Mouse (Mus musculus): Measurements from ENCODE around the gene Gm3776.
"Not testable (repeated sequence)": the region's sequence is repeated elsewhere in the genome, so short reads cannot be mapped to it uniquely, and the experiment has no call there.

The Gm3776 gene

GRCm38 (mm10) chr9:78256914-78257313 is at the start of gene Gm3776:
Gene Gm3776, plus strand, starts transcription at chr9:78257129.
- DNase-seq (ENCODE audit: low read depth, low spot score), result not testable (repeated sequence)

DNA sequence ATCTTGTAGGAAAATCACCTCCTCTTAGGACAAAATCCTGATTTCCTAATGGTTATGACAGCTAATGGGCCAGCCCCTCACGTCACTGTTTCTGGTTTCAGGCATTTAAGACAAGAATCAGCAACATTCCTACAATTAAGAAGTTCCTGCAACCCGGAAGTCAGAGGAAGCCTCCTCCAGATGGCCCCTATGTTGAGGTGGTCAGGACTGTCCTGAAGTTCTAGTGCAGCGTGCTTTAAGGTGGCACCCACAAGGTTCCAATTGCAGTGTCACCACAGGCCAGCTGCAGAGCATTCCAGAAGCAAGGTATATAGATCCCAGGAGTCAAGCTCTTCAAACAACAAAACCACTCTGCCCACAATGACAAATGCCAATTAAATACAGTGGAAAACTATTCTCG is 48.0 kb upstream of the Gm3776 start:
- DNase-seq (ENCODE audit: low read depth, low spot score), result no peak

DNA sequence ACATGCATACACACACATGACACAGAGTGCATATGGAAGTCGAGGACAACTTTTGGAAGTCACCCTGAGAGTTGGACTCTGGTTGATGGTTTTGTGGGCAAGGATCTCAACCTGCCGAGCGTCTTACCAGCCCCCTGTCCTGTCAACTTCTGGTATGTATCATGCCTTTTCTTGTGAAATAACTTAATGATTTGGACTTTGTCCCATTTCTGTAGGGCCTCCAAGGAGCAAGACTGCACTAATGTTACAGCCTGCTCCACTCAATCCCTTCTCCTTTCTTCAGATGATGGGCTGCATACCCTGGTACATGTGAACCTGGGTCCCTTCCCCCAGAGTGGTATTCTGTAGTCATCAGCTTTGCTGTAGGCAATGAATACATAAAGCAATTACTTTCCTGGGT is 46.9 kb upstream of the Gm3776 start:
- no peak for DNase-seq (ENCODE audit: low read depth, low spot score)

- no peak for DNase-seq (ENCODE audit: low read depth, low spot score)
Observed at GRCm38 (mm10) chr9:78210821-78211220, 46.1 kb upstream of the Gm3776 start.

DNA sequence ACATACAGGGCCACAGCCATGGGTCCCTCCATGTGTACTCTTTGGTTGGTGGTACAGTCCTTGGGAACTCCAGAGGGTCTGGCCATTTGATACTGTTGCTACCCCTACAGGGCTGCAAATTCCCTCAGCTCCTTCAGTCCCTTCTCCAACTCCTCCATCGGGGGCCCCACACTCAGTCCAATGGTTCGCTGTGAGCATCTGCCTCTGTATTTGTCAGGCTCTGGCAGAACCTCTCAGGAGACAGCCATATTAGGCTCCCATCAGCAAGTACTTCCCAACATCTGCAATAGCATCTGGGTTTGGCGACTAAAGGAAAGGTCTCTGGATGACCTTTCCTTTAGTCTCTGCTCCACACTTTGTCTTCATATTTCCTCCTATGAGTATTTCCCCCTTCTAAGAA is 45.4 kb upstream of the Gm3776 start:
- no peak for DNase-seq (ENCODE audit: low read depth, low spot score)

DNA sequence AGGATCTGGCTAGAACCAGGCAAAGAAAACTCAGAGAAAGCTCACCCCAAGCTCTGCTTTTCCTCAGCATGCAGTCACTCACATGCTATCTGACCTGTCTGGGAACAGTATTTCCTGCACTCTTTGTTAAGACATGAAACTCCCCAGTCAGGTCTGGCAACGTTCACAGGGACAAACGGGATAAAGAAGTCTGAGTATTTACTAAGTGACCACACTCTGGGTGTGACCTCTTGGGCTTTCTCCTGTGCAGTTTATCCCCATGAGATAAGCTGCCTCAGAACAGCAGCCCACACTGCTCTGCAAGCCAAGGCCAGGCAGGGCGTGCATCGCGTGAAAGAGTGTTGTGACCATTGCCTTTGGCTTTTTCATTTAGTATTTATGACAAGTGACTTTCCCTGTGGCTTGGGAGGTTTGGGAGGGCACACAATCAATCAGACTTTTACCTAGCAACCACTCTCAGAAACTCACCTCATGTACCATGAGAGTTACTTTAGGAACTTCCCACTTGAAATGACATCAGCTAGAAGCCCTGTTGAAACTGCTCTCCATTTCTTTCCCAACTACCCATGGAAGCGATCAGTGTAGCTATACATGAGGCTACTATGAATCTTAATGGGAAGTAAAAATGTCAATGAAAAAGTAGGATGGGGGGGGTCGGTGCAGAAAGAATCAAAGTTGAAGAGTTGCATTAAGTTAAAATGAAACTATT is 44.4 kb upstream of the Gm3776 start:
- no peak for DNase-seq (ENCODE audit: low read depth, low spot score)

- no peak for DNase-seq (ENCODE audit: low read depth, low spot score)
Observed at GRCm38 (mm10) chr9:78217074-78217473, 39.9 kb upstream of the Gm3776 start.

DNA sequence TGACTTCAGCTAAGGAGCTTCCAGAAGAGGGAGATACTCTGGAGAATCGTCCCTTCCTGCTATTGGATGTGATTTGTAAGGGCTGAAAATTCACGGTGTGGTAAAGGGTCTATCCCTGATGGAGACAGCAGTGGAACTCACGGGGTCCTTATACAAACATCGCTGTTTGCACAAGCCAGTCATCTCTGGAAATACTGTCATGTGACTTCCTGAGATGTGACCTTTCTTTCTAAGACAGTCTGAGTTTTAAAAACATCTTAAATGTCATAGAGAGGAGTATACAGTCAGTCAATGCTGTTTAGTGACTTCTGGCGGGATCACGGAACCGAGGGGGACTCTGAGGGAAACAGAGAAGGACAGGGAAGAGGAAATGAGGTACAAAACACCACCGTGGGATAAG is 34.3 kb upstream of the Gm3776 start:
- DNase-seq (ENCODE audit: low read depth, low spot score), result no peak

GRCm38 (mm10) chr9:78223221-78223902 is 33.6 kb upstream of the Gm3776 start:
- DNase-seq (ENCODE audit: low read depth, low spot score), result no peak

DNA sequence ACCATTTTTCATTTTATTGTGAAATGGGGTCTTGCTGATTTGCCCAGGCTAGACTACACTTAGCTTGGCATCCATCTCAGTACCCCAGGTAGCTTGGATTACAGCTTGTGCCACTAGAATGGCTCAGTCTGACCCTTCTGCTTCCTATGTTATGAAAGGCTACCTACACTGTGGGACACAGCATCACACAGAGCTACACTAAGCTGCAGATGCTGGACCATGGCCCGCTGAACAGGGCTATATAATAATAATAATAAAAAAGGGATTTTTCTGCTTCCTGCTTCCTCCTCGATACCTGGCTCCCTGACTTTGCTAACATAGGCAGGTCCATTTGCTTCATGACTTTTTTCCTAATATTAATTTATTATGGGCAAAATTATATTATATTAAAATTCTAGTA is 32.5 kb upstream of the Gm3776 start:
- no peak for DNase-seq (ENCODE audit: low read depth, low spot score)

DNA sequence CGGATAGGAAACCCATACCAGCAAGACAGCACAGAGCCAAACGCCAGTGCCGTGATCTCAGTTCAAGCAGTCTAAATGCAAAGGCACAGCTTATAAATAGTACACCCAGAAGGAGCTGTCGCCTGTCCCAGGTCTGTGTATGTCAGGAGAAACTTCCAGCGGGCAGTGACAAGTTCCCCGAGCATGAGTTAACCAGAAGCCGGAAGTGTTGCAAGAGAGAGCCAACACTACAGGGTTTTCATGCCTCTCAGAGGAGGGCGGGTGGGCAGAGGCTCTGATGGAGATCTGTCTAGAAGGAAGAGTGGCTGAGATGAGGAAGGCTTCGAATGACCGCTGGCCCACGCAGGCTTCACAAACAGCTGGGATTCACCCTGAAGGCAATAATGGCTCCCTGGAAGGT is 31.6 kb upstream of the Gm3776 start:
- no peak for DNase-seq (ENCODE audit: low read depth, low spot score)

GRCm38 (mm10) chr9:78228122-78228521 is 28.8 kb upstream of the Gm3776 start:
- peak; percentile 64 for DNase-seq (ENCODE audit: low read depth, low spot score)

DNA sequence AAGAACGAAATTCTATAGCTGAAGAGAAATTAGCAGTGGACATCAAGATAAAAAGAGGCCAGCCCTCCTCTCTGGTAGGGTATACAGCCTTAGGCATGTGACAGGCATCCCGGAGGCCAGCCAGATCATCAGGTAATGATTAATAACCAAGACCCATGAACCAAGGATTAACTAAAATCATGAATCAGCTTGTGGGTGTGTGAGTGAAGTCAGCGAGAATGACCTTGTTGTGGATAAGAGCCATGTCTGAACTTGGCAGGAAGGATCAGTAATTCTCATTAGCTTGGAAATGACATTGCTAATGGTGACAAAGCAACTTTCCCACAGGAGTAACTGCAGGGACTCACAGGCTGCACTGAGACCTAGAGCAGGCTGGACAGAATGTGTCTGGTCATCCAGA is 27.3 kb upstream of the Gm3776 start:
- DNase-seq (ENCODE audit: low read depth, low spot score), result not testable (repeated sequence)

GRCm38 (mm10) chr9:78230461-78230860 is 26.5 kb upstream of the Gm3776 start, which contains the start of gene Gsta1:
Gene Gsta1, plus strand, starts transcription at chr9:78230656.
- not testable (repeated sequence) for DNase-seq (ENCODE audit: low read depth, low spot score)

DNA sequence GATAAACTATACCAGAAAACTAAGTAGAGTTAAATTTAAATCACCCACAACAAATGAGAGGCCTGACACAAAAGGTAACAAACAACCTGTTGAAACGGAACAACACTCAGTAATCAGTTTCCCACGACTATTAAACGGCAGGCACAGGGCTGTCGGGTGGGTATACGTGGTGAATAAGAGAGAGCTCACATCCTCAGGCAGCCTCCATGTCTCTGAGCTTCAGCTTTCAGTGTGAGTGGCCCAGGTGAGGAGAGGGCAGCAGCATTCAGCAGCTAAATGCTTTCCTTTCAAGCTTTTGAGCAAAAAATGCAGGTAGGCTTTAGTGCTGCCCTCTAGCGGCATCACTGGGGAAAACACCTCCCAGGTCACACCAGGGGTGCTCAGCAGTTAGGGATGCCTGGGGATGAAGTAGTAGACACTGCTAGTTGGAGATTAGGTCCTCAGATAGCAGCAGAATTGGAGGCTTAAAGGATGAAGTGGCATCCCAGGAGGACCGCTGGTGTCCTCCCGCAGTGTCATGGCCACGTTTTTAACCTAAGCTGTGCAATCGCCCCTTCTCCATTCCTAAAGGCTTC is 23.7 kb upstream of the Gm3776 start:
- not testable (repeated sequence) for DNase-seq (ENCODE audit: low read depth, low spot score)

- not testable (repeated sequence) for DNase-seq (ENCODE audit: low read depth, low spot score)
Observed at GRCm38 (mm10) chr9:78255683-78256470, 1.1 kb upstream of the Gm3776 start.

DNA sequence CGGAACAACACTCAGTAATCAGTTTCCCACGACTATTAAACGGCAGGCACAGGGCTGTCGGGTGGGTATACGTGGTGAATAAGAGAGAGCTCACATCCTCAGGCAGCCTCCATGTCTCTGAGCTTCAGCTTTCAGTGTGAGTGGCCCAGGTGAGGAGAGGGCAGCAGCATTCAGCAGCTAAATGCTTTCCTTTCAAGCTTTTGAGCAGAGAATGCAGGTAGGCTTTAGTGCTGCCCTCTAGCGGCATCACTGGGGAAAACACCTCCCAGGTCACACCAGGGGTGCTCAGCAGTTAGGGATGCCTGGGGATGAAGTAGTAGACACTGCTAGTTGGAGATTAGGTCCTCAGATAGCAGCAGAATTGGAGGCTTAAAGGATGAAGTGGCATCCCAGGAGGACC is 2.8 kb downstream of the Gm3776 start:
- DNase-seq (ENCODE audit: low read depth, low spot score), result not testable (repeated sequence)

DNA sequence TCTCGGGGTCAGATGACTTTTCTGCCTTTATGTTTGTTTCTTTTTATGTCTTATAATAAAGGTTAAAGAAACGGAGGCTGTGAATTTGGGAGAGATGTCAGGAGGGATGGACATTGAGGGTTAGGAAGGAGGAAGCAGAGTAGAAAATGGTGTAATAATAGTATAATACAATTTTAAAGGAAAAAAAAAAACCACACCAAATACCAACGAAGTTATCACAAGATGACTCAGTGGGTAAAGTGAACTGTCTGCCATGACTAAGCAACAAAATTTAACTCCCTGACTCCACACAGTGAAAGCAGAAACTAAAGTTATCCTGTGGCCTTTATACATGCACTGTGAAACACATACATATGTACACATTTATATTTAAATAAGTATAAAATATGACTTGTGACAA is 14.0 kb downstream of the Gm3776 start:
- not testable (repeated sequence) for DNase-seq (ENCODE audit: low read depth, low spot score)

DNA sequence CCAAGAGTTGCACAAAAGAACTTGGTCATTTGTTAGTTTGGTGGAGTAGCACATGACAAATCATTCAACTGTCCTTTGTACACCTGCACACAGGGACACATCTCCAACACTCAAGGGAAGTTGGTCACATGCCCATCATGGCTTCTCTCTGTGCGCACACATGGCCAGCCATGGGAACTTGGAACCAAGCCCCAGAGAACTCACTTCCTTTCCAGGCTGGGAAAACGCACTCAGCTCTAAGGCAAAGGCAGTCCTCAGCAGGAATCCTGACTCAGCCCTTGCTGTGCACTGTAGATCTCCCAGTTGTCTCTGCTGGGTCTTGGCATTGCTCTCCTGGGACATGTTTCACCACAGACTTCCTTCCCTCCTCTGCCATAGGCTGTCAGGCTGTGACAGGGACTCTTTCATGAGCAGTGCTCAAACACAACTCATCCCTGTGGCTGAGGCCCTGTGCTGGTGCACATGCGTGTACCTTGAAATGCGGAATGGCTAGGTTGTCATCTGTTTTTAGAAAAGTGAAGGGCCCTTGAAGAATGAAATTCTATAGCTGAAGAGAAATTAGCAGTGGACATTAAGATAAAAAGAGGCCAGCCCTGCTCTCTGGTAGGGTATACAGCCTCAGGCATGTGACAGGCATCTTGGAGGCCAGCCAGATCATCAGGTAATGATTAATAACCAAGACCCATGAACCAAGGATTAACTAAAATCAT is 25.2 kb downstream of the Gm3776 start:
- not testable (repeated sequence) for DNase-seq (ENCODE audit: low read depth, low spot score)

DNA sequence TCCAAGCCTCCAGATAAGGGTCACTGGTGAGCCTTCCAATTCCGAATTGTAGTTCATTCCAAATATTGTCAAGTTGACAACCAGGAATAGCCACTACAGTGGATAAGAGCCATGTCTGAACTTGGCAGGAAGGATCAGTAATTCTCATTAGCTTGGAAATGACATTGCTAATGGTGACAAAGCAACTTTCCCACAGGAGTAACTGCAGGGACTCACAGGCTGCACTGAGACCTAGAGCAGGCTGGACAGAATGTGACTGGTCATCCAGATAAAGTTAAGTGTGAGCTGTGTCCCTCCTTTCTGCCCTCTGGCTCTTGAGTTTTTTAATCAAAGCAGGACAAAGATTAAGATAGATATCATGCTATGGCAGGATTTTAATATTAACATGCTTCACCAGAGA is 32.1 kb downstream of the Gm3776 start:
- not testable (repeated sequence) for DNase-seq (ENCODE audit: low read depth, low spot score)

DNA sequence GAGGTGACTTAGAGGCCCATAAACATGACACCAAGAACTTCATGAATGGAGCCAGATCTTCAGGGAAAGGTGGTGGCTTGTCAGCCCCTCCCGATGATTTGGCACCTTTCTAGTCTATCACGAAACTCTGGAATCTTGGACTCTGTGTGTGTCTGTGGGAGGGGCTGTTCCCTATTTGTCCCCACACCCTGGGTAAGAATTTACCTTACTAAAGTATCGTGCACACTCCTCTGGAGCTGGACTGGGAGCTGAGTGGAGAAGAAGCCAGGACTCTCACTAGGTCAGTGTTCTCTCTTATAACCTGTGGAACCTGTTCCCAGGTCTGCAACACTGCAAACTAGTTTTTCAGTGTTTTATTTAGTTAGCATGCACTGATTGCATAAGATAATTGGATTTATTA is 32.8 kb downstream of the Gm3776 start, which contains the start of gene Gm10639:
TSS of gene Gm10639 (plus strand) at position 201 of the 400 bp plus-strand sequence.
- not testable (repeated sequence) for DNase-seq (ENCODE audit: low read depth, low spot score)
